Mouse (Mus musculus) layer of hippocampus, adult 9-11 months (tissue): Measurements from ENCODE around the gene Ctdnep1.

Experiments used
- DNase-seq: peaks from one replicate; pipeline ENCODE4 v3.0.0; 2022

The Ctdnep1 gene

DNA sequence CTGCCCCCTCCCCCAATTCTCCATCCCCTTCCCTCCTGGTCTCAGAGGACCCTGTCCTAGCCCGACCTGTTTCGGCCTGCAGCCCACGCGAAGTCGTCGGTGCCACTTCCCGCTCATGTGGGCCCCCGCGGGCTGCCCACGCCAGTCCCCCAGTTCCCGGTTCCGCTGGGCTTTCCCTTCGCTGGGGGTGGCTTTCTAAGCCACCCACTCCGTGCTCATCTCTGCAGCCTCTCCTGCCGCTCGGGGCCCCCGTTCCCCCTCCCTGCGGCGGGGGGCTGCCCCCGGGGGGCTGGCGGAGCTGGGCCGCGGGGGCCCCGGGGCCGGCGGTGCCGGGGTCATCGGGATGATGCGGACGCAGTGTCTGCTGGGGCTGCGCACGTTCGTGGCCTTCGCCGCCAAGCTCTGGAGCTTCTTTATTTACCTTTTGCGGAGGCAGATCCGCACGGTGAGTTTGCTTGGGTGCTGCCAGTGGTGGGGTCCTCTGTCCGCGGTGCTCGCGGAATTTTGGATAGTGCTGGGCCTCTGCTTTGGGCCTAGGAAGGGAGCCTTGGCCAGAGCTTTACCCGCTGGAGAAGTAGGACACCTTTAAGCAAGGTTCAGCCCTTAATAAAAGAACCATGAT is at the start of gene Ctdnep1:
Gene Ctdnep1, plus strand, starts transcription at position 16 of the 622 bp plus-strand sequence.
- DNase-seq: no peak

DNA sequence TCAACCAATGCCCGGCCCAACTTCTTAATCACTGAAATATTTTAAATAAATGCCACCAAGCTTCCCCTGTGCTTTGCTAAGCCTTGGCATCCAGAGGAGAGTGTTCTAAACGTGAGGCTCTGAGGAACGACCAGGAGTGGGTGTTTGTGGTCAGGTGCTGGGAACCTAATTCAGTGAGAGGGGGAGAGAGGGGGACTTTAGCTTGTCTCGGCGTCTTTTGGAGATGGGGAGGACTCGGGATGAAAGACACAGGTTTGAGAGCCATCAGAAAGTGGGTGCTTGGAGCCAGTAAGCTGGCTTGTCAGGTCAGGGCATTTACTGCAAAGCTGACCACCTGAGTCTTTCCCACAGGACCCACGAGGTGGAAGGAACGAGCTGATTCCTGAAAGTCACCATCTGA is 49.2 kb upstream of the Ctdnep1 start:
- DNase-seq: no peak

DNA sequence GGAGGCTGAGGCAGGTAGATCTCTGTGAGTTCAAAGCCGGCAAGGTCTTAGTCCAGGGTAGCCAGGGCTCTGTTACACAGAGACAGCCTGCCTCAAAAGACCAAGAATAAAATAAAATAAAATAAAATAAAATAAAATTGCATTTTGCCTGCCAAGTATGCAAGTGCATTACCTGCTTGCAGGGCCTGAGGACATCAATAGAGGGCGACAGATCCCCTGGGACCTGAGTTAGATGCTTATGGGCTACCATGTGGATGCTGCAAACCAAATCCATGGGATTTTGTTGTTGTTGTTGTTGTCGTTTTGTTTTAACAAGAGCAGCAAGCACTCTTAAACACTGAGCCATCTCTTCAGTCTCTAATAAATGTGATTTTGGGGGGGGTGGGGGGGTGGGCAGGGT is 48.7 kb upstream of the Ctdnep1 start:
- no peak for DNase-seq

DNA sequence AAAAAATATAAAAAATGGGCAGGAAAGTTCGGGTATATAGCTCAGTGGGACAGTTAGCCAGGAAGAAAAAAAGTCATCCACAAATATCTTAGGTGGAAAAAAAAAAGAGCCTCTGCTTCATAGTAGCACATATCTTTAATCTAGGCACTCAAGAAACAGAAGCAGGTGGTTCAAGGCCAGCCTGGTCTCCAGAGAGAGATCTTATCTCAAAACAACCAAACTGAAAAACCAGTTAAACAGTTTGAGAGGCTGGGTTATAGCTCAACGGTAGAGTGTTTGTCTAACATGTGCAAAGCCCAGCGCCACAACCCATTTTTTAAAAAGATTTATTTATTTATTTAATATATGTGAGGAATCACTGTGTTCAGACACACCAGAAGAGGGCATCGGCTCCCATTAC is 47.9 kb upstream of the Ctdnep1 start:
- no peak for DNase-seq

DNA sequence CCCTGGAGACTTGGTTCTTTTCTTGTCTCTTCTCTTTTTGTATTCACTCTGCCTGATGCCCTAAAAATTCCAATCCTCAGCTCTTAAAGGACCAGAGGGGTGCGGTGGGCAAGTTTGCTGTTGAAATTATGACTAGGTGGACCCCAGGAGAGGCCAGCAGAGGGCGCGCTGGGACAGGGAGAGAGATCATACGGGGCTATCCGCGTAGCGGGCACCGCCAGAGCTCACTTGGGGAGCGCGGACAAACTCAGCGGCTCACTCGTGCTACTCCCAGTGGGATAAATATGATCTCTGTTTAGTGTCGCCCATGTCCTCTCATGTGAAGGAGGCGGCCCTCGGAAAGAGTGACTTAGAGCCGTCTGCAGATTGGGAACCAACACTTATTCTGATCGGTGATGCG is 46.8 kb upstream of the Ctdnep1 start:
- peak; percentile 79 for DNase-seq

DNA sequence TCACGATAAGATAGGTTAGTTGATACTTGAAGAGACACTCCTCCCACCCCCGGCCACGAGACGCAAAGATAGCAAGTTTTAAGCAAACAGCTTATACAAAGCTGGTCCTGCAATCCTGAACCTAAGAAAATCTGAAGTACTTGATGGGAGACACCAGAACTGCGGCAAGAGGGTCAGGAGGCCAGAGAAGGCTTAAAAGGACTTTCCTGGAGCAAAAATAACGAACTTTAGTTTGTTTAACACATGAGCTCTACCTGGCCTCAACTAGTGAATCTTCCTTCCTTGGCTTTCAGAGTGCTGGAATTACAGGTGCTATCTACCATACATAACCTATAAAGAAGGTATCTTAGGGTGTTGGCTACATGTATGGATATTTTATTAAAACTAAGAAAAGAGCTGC is 46.3 kb upstream of the Ctdnep1 start:
- no peak for DNase-seq

DNA sequence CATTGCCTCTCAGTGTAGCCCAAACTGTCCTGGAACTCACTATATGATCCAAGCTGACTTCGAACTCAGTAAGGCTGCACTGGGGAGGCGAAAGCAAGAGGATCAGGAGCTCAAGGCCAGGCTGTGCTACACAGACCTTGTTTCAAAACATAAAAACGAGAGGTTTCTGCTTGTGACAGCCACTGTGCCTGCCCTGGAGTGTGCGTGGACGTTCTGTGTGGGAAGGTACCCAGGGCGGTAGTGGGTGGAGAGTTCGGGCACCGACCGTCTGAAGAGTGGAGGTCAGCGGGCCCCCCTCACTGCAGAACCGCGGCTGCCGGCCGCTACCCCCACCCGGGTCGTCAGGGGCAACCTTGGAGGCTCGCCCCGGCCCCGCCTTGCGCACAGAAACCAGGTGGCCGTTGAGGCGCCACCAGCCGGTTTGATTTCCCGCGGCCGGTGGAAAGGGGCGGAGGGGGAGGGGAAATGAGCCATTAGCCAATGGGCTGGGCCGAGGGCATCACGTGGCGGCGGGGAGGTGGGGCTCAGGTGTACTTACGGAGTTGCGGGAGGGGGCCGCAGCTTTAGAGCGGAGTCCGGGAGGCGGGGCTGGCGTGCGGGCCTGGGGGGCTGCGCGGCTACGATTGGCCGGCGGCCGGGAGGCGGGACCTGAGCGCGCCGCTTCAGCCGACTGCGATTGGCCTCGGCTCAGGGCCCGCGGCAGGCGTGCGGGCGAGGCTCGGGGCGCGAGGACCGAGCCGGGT is 45.6 kb upstream of the Ctdnep1 start, which contains the start of gene Ybx2:
Gene Ybx2, plus strand, starts transcription at position 660 of the 743 bp plus-strand sequence.
- peak; percentile 85 for DNase-seq

DNA sequence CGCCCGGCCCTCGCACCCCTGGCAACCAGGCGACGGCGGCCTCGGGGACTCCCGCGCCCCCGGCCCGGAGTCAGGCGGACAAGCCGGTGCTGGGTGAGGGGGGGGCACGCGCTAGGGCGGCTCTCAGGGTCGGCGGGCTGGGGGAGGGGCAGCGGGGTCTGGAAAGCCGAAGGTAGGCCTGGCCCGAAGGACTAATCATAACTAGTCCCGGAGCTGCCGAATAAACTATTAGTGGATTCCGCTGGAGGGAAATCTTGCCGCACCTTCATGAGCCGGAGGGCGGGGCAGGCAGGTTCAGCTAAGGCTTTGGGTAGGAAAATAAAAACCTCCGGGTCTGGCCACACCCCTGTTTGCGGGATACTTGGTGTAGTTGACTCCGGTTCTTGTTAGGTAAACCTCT is 44.8 kb upstream of the Ctdnep1 start:
- no peak for DNase-seq

DNA sequence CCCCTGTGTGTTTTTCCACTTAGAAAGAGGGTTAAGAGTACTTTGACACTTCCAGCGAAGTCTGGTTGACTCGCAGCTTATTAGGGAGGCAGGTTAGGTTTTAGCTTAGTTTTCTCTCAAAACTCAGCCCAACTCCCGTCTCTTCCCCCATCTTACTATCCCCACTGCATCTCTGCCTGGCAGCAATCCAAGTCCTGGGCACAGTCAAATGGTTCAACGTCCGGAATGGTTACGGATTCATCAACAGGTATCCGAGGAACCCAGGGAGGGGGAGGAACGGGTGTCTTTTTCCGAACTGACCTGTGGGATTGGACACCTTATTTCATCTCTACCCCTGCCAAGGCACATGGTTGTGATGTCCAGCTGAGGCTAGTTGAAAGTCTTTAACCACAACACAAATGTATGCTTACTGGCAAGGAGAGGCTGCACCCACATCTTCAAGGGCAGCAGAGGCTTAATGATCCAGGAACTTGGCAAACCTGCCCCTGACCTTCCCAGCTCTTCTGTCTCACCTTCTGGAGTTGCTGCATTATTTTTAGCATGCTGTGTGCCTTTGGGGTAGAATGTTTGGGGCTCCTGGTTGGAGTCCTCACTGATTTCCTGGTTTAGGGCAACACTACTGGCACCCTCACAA is 44.1 kb upstream of the Ctdnep1 start:
- DNase-seq: no peak

DNA sequence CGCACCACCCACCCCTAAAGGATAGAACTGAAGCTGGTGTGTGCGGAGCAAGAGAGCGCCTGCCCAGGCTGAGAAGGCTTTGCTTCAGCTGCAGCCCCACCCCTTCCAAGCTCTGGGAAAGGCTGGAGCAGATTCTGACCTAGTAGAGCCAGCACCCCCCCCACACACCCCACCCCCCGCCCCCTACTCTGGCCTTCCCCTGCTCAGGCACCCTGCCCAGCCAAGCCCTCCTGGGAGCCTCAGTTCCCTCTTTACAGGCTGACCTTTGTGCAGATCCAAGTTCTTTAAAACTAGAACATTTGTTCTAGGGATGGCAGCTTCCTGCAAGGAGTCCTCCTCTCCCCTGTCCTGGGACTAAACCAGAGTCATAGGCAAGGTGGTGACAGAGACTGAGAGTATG is 43.6 kb upstream of the Ctdnep1 start:
- DNase-seq: no peak

DNA sequence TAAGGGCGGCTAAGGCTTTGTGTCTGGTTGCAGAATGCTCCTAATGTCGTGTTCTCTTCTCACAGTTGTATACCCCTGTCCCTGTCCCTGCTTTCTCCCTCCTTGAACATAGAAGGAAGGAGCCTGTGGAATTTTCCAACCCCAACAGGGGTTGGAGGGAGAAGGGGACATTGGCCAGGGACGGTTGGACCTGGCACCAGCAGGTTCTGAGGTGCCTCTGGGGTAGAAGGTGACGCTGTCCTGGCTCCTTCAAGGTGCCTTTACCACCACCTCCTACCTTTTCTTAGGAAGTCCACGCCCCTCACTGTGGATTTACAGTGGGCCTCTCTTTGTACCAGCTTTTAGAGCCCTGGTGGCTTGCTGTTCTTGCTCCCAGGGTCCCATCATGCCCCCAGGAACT is 43.1 kb upstream of the Ctdnep1 start:
- DNase-seq: no peak

DNA sequence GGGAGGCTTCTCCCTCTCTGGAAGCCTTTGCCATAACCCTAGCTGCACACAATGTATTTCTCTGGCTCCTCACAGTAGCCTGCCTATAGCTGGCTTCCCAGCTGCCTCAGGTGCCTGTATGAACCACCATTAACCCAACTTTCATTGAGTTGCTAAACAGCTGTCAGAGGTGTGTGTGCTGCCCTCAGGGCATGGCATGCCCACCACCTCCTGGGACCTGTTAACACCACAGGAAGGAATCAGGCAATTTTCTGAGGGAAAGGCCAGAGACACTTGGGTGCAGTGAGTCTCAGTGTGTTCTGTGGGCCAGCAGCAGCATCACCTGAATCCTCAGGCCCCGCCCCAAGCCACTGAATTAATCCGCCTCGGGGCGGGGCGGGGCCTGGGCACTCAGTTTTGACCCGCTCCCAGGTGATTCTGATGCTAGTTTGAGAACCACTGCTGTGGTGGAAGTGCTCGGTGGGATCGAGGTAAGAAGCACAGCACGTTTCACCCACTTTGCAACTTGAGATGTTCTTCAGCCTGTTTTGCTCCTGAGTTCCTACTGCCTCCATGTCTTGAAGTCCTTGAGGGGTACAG is 42.5 kb upstream of the Ctdnep1 start:
- DNase-seq: no peak

DNA sequence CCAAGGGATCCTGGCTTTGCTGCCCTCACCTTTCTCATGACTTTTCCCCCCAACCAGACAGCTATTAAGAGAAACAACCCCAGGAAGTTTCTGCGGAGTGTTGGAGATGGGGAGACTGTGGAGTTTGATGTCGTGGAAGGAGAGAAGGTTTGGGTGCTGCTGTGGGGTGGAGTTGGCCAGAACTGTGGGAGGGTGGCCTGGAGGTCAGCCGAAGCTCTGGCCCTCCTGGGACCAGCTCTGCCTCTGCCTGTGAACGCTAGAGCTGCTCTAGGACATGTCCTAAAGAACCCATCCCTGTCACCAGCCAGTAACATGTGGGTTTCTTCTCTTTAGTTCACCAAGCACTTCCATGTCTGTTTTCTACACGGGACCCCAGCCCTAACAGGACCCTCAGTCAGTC is 41.8 kb upstream of the Ctdnep1 start:
- no peak for DNase-seq

DNA sequence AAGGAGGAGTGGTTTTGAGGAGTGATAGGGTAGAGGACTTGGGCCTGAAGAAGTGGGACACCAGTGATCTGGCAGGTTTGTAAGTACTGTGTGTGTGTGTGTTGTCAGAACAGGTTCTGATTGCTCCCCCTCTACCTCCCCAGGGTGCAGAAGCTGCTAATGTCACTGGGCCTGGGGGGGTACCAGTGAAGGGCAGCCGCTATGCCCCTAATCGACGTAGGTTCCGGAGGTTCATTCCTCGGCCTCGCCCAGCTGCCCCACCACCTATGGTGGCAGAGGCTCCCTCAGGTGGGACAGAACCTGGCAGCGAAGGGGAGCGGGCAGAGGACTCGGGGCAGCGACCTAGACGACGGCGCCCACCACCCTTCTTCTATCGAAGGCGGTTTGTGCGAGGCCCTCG is 41.2 kb upstream of the Ctdnep1 start:
- DNase-seq: no peak

DNA sequence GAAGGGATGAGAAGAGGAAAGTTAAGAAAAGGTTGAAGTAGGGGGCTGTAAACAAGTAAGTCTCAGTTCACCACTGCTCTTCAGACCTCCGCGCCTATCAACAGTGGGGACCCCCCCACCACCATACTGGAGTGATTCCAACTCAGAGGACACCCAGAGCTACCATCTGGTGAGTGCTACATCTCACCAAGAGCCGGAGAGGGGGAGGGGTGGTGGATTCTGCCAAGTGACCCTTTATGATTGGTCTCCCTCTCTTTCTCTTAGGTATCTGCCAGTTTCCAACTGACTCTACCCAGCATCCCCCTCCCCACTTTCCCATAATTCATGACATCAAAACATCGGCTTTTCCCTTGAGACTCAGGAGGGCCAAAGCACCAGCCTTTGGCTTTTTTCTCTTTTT is 40.0 kb upstream of the Ctdnep1 start:
- no peak for DNase-seq

DNA sequence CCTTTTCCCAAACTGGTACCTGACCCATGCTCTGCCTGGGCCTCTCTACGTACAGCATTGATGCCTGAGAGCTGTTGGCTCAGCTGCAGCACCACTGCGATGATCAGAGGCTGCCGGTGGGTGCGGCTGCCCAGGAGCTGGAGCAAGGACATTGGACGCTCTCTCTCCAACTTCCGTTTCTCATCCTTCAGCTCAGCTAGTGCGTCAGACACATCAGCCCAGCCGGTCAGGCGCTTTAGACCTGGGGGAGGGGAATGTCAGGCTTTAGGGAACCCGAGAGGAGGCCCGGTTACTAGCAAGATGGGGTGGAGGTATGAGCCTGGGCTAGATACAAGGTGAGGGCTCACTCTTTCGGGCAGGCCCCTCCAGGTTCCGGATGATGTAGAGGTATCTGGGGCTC is 35.7 kb upstream of the Ctdnep1 start:
- no peak for DNase-seq

DNA sequence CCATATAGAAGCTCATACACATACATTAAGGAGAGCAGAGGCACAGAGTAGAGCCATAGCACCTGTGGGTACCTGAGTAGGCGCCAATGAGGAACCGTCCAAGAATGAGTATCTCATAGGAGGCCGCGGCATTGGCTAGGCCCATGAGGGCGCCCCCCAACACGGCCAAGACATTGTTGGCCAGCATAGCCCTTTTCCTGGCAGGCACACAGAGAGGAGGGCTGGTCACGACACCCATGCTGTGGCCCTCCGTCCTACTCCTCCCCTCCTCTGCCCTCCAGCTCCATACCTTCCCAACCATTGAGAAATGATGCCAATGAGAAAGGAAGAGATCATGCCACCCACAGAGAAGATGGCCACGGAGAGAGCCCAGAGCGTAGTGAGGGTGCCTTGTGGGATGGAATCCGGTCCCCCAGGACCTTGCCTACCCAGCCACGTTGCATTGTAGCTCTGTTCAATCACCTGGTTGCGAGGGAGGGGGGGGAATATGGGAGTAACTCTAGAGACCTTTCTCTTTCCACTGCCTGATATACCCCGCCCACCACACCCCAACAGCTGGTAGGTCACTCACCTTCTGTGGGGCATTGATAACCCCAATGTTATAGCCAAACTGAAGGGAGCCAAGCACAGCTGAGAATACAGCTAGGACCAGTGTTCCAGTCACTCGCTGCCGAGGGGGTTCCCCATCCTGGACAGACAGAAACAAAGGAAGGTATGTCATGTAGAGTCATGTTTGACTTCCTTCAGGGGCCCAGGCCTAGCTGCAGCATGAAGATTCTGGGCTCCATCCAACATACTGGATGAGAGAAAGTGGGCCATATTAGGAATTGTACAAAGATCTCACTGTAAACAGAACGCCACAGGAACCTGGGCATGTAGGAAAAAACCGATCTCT is 34.7 kb upstream of the Ctdnep1 start:
- DNase-seq: no peak

DNA sequence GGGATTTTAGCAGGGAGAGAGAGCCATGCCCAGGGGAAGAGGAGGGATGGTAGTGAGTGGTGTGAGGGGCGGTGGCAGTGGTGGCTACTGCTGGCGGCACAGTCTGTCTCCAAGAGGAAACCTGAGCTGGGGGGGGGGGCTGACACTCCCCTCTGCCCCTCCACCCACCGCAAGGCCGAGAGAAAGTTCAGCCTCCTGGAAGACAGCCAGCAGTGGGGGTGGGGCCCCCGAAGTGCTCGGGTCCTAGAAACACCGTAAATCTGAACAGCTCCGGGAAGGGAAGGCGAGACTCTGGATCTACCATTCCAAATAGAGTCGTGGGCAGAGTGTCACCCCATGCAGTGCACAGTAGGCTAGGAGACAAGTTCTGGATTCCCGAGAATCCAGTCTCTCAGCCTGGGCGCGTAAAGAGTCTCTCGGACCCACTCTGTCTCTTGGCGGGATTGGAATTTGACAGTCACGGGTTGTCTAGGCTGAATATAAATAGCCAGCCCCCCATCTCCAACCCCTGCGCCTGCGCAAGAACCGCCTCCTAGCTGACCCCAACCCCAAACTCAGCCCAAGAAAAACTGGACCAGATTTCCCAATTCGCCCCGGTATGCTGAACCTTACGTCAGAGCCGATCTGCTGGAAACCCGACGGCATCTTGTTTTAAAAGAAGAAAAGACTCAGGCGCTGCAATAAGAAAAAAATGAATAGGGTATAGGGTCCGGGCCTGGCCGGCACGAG is 33.5 kb upstream of the Ctdnep1 start:
- DNase-seq: no peak

DNA sequence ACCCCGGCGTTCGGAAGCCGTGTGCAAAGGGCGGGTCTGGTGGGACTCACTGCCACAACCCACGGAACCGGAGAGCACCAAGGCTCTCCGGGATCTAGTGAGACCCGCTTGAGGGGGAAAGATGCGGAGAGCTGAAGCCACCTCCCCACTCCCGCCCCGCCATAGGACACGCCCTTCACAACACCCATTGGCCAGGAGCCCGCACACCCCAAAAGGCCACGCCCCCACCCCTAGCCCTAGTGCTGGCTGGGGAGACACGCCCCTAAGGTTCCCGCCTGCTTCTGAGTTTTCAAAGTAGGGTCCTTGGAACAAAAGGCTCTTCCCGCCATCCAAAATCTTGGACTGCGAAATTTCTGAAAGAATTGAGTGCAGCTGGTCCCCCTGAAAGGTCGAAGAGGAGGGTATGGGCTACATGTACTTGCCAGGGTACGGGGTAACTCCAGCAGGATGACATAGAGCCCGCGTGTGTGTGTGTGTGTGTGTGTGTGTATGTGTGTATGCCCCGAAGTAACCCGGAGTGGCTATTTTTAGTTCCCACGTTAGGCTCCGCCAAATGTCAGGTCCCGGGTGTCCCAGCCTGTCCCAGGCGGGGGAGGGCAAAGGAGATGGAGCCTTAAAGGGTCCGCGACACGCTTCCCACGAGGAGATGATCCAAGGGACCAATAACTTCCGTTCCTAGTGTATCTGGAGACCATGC is 32.7 kb upstream of the Ctdnep1 start, which contains the start of gene Slc2a4:
Gene Slc2a4, minus strand, starts transcription at position 123 of the 697 bp plus-strand sequence.
- peak; percentile 74 for DNase-seq

DNA sequence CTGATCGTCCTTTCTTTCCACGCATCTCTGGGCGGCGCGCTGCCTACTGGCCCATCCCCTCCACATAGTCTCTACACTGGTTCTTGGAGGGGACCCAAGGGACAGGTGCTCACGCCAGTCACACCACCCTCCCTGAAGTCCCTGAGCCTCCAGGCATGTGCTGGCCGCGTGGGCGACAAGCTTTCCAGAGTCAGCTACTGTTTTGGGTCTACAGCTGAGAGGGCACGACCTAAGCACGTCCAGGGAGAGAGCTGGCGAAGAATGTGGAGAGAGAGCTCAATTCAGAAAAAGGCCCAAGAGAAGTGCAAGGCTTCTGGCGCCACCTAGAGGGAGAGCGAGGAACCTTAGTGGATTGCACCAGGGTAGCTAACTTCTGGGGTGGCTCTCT is 32.2 kb upstream of the Ctdnep1 start:
- peak; percentile 76 for DNase-seq

DNA sequence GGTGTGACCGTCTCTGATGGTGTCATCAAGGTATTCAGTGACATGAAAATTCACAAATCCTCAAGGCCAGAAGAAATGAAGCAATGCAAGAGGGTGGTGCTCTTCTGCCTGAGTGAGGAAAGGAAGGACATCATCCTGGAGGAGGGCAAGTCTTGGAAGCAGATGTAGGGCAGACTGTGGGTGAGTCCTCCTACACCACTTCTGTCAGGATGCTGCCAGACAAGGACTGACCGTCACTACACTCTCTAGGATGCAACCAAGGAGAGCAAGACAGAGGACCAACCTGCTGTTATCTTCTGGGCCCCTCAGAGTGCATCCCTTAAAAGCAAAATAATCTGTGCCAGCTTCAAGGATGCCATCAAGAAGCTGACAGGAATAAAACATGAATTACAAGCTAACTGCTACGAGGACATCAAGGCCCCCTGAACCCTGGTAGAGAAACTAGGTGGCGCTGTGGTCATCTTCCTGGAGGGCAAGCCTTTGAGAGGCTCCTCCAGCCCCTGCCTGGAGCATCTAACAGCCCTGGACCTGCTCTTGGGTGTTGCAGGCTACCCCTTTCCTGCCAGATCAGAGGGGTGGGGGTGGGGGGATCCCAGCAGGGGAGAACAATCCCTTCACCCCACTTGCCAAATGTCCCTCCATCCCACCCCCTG is 30.0 kb upstream of the Ctdnep1 start:
- no peak for DNase-seq
